Mouse (Mus musculus) ES-E14 (cell line): ENCODE results near the gene Psg17.

ENCODE experiments used
- CHD2 ChIP-seq: IDR thresholded peaks from 2 replicates; pipeline ENCODE4 v1.6.1; 2014; ENCODE audit warnings: mild to moderate bottlenecking, low read depth, low read length, inconsistent platforms
- HCFC1 ChIP-seq: IDR thresholded peaks from 2 replicates; pipeline ENCODE4 v1.6.1; 2012; ENCODE audit warnings: low read length, inconsistent platforms, borderline replicate concordance; ENCODE audit not compliant: insufficient read depth
- ZC3H11A ChIP-seq: IDR thresholded peaks from 2 replicates; pipeline ENCODE4 v1.6.1; 2012; ENCODE audit warnings: low read depth, mild to moderate bottlenecking, inconsistent platforms, low read length, borderline replicate concordance
- ZNF384 ChIP-seq: IDR thresholded peaks from 2 replicates; pipeline ENCODE4 v1.6.1; 2012; ENCODE audit warnings: low read depth, low read length, inconsistent platforms

- TF ChIP-seq ZNF384 = no peak
- TF ChIP-seq HCFC1 = no peak
- TF ChIP-seq CHD2 = no peak
- TF ChIP-seq ZC3H11A = no peak
These were observed 23.4 kb upstream of the Psg17 start for GRCm38 (mm10) chr7:18844811-18845210.
